Mouse (Mus musculus) MEL (cell line): ENCODE measurements around the gene Zfp472.

Experiments used
- CTCF ChIP-seq, 3 experiments: IDR thresholded peaks in 2 of 3; conservative IDR thresholded peaks in 1 of 3; 2 replicates each; pipeline ENCODE4 v1.5.1; 2011 to 2012; ENCODE audit warnings: low read length in 3 of 3, low read depth in 2 of 3, mild to moderate bottlenecking in 2 of 3, improper control_type of control experiment in 1 of 3, inconsistent platforms in 1 of 3, mixed read lengths in 1 of 3, moderate library complexity in 1 of 3; ENCODE audit not compliant: control insufficient read depth in 1 of 3, insufficient read depth in 1 of 3, poor library complexity in 1 of 3, severe bottlenecking in 1 of 3
- GATA1 ChIP-seq: IDR thresholded peaks from 2 replicates; pipeline ENCODE4 v1.6.1; 2011; ENCODE audit warnings: low read depth, low read length, improper control_type of control experiment
- HCFC1 ChIP-seq: IDR thresholded peaks from 2 replicates; pipeline ENCODE4 v1.6.1; 2012; ENCODE audit warnings: low read depth, mild to moderate bottlenecking, inconsistent platforms, low read length, improper control_type of control experiment, moderate library complexity
- POLR2A ChIP-seq, 2 experiments: IDR thresholded peaks; 2 replicates each; pipeline ENCODE4 v1.6.1; 2011 to 2012; ENCODE audit warnings: low read length in 2 of 2, mild to moderate bottlenecking in 2 of 2, control low read depth in 1 of 2, improper control_type of control experiment in 1 of 2, low read depth in 1 of 2, moderate library complexity in 1 of 2; ENCODE audit not compliant: control insufficient read depth in 1 of 2, insufficient read depth in 1 of 2, poor library complexity in 1 of 2
- TAL1 ChIP-seq: IDR thresholded peaks from 2 replicates; pipeline ENCODE4 v1.6.1; 2012; ENCODE audit warnings: mild to moderate bottlenecking, inconsistent platforms, low read length, moderate library complexity, mixed read lengths
- ZMIZ1 ChIP-seq: IDR thresholded peaks from 2 replicates; pipeline ENCODE4 v1.6.1; 2012; ENCODE audit warnings: low read depth, mild to moderate bottlenecking, inconsistent platforms, low read length, improper control_type of control experiment, moderate library complexity

DNA sequence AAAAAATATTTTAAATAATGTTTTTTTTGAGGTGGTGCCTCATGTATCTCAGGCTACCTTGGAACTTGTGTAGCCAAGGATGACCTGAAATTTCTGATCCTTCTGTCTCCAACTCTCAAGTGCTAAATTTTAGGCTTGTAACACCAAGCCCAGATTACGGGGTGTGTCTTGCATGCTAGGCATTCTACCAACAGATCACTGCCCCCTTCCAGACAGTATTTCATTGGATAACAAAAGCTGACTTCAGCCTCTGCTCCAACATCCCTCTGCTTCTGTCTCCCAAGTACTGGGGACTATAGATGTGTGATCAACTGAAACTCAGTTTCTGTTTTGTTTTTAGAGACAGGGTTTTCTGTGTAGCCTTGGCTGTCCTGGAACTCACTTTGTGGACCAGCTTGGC is 41.9 kb upstream of the Zfp472 start:
- TF ChIP-seq CTCF (IDR thresholded peaks at IDR 0.05 in 2 of 3, conservative IDR thresholded peaks at IDR 0.05 in 1 of 3; ENCODE audit: control insufficient read depth in 1 of 3, insufficient read depth in 1 of 3, low read depth in 2 of 3, low read length in 3 of 3, poor library complexity in 1 of 3, severe bottlenecking in 1 of 3), result no peak
- no peak for TF ChIP-seq GATA1
- TF ChIP-seq ZMIZ1, result no peak
- no peak for TF ChIP-seq POLR2A (IDR thresholded peaks at IDR 0.05; ENCODE audit: control insufficient read depth in 1 of 2, insufficient read depth in 1 of 2, low read depth in 1 of 2, low read length in 2 of 2, poor library complexity in 1 of 2)
- TF ChIP-seq TAL1, result no peak
- TF ChIP-seq HCFC1, result no peak
